Mouse (Mus musculus) urinary bladder, postnatal 10 days (tissue): ENCODE results near the gene Btrc.
"Not testable (repeated sequence)": the region's sequence is repeated elsewhere in the genome, so short reads cannot be mapped to it uniquely, and the experiment has no call there.

Source experiments
- DNase-seq: peaks from one replicate; pipeline ENCODE4 v3.0.0; 2022; ENCODE audit warnings: low spot score

Gene Btrc

GRCm38 (mm10) chr19:45363384-45363926 is at the start of gene Btrc:
Gene Btrc, plus strand, starts transcription at chr19:45363734.
- peak; percentile 98 for DNase-seq

DNA sequence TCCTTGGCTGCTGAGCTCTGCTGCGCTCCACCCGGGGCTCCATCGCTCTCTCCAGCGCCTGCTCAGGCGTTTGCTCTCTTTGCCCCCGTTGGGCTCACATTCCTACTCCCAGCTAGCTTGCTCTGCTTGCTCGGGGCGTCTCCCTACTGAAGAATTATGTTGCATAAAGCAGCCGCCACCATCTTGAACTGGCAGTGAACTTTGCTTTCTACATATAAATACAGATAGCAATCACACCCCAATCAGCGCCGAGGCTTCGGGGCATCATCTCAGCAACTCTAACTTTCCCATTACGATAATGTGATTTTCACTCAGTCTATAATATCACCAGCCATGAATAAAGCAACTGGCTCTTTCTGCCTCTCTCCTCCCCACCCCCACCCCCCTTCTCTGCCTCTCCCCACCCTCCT is 46.1 kb upstream of the Btrc start:
- no peak for DNase-seq

- no peak for DNase-seq
These were observed 42.5 kb upstream of the Btrc start for GRCm38 (mm10) chr19:45321062-45321461.

GRCm38 (mm10) chr19:45329039-45329438 is 34.5 kb upstream of the Btrc start:
- DNase-seq: no peak

DNA sequence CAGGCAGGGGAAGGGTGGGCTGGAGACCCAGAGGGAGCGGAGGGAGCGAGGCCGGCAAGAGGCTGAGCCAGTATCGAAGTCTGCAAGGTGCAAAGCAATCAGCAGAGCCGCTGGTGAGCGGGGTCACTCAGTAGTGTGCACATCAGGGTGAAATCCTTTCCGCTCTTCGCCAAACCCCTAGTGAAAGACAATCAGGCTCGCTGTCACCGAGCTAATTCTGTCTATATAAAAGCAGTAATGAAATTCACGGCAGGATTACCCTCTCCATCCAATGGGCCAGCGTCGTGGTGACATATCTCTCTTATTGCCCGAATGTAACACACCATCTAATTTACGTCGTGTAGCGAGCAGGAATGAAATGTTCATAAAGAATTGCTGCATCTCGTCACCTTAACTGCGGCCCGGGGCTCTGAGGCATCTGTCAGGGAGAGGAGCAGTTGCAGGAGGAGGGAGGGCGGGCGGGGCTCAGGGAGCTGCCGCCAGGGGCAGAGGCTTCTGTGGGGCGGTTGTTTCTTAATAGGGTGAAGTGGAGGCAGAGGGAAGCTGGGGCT is 33.7 kb upstream of the Btrc start:
- DNase-seq: no peak

- DNase-seq: no peak
These were observed 26.8 kb upstream of the Btrc start for GRCm38 (mm10) chr19:45336718-45337117.

- no peak for DNase-seq
These were observed 25.4 kb upstream of the Btrc start for GRCm38 (mm10) chr19:45338182-45338581.

- no peak for DNase-seq
These were observed 19.6 kb upstream of the Btrc start for GRCm38 (mm10) chr19:45343941-45344340.

DNA sequence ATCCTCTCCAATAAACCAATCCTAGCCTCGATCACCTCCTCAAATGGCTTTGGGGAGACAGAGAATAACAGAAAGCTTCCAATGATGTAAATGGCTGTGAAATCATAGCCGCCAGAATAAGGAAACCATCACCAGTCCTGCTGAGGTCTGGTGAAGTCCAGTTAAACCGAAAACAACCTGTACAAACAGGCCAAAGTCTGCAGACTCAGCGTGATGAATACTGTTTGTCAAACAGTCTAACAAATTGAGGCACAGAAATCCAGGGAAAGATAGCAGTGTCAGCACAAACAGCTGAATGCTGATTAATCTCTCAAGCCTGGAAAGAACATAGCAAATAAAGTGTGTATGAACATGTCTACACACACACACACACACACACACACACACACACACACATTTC is 15.3 kb upstream of the Btrc start:
- no peak for DNase-seq

DNA sequence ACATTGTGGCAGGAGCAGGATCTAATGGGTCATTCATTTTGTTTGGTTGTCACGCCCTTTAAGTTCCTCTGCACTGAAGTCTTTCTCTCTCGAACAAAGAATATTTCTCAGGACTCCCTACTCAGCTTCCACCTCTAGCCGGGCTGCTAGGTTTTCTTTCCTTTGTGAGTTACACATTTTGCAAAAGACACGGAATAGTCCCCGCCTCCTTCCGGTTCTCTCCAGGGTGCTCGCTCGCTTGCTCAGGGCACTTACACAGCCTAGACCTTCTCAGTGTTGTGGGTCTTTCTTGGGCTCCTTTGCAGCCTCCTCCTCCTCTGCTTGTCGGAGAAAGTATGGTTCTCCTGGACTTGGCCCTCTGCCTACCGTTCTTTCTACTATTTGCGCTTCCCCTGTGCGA is 13.1 kb upstream of the Btrc start:
- no peak for DNase-seq

DNA sequence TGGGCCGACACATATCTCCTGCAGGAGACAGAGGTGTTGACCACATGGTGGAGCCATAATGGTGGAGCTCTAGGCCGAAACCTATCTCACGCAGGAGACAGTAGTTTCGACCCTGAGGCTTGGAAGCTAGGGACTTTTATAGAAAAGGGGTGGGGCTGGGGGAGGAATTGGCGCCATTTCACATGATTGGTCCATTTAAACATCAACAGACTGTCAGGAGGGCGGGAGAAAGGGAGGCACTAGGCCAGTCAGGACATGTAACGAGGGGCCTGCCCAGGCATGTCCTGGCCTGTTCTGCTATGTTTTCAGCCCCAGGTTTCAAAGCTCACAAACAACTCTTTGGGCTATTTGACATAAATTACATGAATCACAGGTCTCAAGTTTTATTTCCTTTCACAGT is 10.8 kb upstream of the Btrc start:
- not testable (repeated sequence) for DNase-seq

GRCm38 (mm10) chr19:45355678-45356077 is 7.9 kb upstream of the Btrc start:
- DNase-seq: no peak

GRCm38 (mm10) chr19:45356868-45357267 is 6.7 kb upstream of the Btrc start:
- DNase-seq: not testable (repeated sequence)

- DNase-seq: no peak
These were observed 3.0 kb upstream of the Btrc start for GRCm38 (mm10) chr19:45360486-45360885.

DNA sequence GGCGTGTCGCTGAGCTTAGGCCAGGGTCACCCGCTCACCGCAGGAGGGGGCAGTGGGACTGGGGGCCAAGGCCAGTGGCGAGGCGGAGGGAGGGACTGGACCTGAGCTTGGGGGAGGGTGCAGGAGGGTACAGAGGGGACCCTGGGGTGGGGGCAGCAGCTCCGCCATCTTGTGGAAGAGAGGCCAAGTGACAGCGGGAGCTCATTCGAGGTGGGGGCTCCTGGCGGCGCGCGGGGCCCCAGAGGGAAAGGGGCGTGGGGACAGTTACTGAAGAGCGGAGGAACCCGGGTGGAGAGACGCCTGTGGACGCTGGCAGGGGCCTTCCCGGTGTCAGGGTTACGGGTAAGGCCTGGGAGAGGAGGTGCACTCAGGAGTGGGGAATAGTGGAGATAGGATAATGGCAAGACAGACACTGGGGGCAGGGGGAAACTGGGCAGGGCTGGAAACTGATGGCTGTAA is 428 bp downstream of the Btrc start:
- peak; percentile 14 for DNase-seq

DNA sequence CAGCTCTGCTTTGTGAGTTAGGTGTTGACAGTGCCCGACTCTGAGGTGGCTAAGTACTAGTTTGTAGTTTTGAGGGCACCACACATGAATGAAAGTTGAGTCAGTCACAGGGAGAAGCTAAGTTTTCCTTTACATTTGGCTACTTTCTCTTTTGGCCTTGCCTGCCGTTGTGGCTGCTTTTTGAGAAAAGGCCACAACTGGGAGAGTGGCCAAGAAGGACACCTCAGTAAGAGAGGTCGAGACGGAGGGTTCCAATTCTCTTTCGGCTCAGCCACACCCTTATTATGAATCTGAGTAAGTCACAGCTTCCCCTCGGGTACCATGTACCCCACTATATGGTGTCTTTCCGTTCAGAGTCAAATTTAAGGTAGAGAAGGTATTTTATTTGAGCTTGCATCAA is 3.1 kb downstream of the Btrc start:
- DNase-seq: no peak

DNA sequence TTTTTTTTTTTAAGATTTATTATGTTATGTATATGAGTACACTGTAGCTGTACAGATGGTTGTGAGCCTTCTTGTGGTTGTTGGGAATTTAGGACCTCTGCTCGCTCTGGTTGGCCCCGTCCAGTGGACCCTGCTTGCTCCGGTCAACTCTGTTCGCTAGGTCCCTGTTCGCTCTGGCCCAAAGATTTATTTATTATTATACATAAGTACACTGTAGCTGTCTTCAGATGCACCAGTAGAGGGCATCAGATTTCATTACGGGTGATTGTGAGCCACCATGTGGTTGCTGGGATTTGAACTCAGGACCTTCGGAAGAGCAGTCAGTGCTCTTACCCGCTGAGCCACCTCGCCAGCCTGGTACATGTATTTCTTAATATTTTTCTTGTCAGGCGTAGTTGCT is 21.3 kb downstream of the Btrc start:
- DNase-seq: not testable (repeated sequence)

DNA sequence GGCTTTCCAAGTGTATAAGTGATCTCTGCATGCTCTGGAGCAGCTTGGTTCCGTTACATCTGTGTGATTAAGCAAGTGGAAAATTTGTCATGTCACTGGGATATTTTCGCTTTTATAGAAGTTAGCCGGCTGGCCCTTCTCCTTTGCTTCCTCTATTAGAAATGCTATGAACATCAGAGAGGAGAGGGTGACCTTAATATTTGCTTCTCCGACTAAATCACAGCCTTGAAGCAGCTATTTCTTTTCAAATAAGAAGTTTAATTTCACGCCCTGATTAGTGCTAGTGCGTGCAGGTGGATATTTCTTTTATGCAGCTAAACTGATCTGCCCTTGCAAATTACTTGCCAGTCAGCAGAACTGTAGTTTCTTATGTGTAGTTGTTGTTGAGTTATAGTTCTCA is 25.0 kb downstream of the Btrc start:
- DNase-seq: no peak

DNA sequence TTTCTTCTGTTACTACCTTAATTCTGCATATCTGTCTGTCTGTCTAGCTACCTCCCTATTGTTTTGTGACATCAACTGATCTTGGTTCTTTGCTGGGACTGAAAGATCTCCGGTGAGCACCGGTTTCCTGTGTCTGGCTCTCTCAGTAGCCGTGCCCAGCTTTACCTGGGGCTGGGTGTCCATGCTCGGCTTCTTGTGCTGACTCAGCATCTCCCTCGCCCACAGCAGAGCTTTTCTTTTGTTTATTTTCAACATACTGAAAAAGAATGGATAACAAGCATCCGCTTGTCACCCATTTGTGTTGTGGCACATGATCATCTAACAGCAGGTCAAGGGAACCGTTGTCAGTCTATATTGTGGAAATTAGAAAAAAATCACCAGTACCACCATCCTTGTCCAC is 30.5 kb downstream of the Btrc start:
- DNase-seq: no peak

DNA sequence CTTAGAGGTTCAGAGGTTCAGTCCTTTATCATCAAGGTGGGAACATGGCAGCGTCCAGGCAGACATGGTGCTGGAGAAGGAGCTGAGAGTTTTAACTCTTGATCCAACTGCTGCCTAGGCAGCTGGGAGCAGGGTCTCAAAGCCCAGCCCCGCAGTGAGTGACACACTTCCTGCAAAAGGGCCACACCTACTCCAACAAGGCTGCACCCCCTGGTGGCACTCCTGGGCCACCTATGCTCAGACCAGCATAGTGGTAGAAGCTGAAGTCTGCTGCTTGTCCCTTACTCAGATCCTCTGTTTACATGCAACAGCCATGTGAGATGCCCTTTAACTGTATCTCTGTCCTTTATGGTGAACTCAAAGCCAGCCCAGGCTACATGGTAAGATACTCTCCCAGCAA is 47.5 kb downstream of the Btrc start:
- no peak for DNase-seq

- no peak for DNase-seq
These were observed 49.2 kb downstream of the Btrc start for GRCm38 (mm10) chr19:45412694-45413093.

GRCm38 (mm10) chr19:45413966-45414365 is 50.4 kb downstream of the Btrc start:
- DNase-seq: no peak

DNA sequence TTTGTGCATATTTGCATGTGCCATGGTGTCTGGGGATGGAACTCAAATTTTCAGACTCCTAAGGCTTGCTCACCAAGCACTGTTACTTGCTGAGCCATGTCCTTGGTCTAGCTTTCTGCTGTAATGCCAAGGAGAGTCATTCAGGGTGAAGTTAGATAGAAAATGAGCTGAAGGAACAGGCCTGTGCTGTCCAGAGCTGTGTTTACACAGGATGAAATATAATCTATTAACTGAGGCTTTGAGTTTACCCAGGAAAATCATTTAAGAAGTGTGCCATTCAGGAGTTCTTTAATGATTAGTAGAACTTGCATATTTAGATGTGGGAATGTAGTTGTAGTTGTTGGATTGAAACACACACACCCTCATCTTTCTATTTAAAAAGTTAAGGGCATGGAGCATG is 54.1 kb downstream of the Btrc start:
- DNase-seq: no peak

- no peak for DNase-seq
These were observed 58.7 kb downstream of the Btrc start for GRCm38 (mm10) chr19:45422276-45422675.
